Mouse (Mus musculus) kidney, adult 9 months (tissue): ENCODE measurements around the gene Aldh8a1.

Experiments
- DNase-seq: peaks from one replicate; pipeline ENCODE4 v3.0.0; 2022

Aldh8a1 gene

DNA sequence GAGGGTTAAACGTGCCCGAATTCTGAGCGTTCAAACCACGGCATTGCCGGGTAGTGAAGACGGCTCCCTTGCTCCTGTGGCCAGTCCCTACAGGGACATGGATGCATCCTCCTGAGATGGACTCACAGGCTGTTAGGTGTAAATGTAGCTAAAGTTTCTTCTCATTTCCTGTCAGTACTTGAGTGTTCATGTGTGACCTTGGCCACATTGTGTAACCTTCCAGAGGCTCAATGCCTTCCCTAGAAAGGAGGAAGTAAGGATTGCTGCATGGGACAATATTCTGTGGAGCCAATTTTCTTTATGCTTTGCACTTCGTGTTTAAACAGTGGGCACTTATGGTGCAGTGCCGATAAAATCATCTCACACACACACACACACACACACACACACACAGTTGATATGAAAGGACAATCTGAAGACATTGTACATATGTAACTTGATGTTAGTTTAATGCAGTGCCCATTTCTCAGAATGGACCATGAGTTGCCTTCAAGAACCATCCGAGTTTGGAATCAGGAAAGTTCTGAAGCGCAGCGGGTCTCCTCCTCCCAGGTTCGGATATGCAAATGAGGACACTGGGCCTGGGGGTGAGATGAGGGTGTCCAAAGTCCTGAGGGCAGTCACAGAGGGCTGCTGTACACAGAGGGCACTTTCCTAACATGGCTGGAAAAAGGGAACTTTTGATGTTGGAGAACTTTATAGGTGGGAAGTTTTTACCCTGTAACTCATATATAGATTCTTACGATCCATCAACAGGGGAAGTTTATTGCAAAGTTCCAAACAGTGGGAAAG is at the start of gene Aldh8a1:
Gene Aldh8a1, plus strand, starts transcription at position 610 of the 792 bp plus-strand sequence.
- DNase-seq, result peak; percentile 86

DNA sequence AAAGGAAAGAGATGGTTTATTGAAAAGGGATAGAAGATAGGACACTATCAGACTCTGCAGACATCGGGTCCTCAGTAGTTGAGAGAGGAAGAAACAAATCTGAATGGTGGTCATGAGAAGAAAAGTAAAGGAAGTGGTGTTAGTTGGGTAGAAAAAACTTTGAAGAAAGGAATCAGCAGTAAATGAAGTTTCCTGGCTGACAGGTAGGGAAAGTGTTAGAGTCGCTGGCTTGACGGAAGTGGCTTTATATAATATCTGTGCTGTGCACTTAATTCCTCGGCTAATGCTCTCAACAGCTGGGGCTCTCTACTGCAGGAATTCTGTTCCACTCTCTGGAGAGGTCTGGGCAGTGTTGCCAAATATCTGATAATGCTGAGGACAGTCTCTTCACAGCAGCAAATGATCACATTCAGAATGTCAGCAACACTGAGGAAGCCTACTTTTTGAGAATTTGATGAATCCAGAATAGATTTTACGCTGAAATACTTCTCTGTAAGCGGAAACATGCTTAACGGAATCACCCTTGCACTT is 49.4 kb upstream of the Aldh8a1 start:
- no peak for DNase-seq

DNA sequence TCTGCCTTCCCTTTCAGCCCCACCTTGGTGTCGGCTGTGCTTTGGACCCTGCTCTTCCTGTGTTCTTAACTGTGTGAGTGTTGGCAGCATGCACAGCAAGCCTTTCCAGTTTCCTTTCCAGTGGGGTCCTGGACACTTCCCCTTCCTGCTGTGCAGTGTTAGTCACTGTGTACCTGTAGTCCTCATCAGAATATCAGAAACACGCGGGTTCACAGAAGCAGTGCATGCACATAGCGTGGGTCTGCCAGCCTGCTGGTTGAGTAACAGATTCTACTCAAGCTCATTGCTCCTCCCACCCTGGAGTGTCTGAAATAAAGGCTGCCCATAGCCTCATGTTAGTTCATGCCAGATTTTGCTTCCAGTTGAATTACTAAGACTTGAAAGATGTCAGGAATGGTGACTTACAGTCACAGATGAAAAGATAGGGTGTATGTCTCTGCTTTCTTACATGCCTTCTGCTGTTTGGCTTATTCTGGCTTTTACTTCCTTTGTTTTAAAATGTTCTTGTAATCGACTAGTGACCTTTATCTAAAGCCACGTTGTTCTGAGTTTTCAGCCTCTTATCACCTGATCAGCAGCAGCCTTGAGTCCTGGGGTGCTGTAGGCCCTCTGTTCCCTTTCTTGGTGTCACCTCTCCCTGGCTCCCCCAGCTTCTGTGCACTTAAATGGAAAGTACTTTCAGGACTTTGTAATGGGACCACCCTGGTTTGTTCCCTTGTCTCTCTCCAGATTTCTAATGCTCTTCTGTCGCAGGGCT is 42.6 kb upstream of the Aldh8a1 start:
- no peak for DNase-seq

DNA sequence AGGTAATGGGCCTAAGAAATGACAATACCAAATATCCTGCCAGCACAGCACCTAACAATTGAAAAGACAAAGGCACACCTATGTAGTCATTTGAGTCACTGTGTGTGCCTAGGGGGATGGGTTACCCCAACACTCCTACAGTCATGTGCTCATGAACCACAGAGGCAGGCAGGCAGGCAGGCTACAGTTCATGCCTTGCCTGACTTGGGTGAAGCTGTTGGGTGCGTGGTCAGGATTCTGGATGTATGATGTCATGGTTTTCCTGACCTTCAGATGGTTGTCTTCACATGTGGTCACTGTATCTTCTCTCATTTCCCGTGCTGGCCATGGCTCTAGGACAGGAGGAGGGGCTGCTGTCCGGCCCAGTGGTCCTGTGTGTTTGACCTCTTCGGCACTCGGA is 41.6 kb upstream of the Aldh8a1 start:
- no peak for DNase-seq

DNA sequence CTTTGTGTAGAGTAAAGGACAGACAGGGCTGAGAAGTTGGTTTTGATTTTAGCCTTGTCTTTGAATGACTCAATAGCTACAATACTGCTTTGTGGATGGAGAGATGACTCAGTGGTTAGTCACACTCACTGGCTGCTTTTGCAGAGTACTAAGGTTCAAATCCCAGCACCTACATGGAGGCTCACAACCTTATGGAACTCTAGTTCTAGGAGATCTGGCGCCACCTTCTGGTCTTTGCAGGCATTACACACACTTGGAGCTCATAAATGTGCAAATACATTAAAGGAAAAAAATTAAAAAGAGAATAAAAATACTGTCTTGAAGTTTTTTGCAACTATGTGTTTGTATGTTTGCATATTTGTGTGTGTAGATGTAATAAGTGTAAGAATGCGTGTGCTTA is 39.9 kb upstream of the Aldh8a1 start:
- peak; percentile 34 for DNase-seq

DNA sequence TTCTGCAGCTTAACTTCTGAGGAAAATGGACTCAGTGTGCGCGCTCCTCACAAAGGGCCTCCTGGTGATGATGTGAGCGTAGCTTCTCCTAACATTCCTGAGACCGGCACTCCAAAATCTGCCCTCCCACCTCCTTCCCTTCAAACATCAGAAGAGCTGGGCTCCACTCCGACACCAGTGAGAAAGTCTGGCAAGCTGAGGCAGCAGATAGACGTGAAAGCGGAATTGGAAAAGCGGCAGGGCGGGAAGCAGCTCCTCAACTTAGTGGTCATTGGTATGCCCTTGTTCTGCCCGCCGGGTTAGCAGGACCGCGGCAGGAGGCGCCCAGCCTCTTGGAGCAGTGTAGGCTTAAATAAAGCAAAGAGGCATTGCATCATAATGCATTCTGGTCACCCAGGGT is 35.4 kb upstream of the Aldh8a1 start:
- no peak for DNase-seq

DNA sequence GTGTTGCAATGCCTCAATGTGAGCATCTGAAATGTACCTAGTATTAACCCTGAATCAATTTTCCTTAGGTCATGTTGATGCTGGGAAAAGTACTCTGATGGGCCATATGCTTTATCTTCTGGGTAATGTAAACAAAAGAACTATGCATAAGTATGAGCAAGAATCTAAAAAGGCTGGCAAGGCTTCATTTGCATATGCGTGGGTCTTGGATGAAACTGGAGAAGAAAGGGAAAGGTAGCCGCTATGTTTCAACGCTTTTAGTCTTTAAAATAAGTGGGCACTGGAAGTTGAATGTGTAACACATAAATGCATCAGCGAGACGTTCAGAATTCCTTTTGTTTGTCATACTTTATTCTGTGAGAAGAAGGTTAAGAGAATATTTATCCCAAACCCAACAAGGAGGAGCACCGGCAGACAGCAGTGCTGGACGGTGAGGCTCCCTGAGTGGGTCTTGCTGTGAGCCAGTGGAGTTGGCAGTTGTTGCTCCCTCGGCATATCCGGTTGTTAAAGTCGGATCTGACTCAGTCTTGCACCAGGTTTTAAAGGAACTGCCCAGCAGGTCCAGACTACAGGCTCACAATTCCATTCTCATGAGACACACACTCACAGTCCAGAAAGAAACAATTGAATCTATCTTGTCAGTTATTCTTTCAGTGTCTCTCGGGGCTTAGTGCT is 34.6 kb upstream of the Aldh8a1 start:
- DNase-seq, result no peak

DNA sequence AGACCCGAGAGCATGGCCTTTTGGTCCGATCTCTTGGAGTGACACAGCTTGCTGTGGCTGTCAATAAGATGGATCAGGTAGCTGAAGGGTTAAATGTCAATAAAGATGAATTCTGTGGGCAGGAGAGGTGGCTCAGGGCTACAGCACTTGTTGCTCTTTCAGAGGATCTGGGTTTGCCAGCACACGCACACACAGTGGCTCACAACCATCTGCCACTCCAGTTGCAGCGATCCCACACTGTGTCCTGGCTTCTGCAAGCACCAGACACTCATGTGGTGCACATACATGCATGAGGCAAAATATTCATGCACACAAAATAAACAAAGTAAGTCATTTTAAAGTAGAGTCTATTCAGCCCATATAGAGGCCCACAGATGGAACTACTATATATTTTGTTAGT is 29.8 kb upstream of the Aldh8a1 start:
- no peak for DNase-seq

DNA sequence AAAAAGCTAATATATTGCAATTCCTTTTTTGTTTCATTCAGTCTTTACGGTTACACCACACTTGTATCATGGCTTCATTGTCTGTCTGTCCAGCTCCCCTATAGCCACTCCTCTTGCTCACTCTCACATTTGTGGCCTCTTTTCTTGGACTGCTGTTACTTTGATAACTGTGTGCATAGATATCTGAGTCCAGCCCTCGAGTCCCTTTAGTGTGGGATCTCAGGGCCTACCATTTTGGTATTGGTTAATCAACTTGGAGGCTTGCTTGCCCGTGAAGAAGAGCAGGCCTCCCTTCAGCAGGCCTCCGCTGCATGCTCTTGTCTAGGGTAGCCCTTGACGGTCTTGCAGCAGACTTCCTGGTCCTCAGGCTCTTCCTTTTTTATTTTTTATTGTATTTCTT is 27.6 kb upstream of the Aldh8a1 start:
- no peak for DNase-seq

DNA sequence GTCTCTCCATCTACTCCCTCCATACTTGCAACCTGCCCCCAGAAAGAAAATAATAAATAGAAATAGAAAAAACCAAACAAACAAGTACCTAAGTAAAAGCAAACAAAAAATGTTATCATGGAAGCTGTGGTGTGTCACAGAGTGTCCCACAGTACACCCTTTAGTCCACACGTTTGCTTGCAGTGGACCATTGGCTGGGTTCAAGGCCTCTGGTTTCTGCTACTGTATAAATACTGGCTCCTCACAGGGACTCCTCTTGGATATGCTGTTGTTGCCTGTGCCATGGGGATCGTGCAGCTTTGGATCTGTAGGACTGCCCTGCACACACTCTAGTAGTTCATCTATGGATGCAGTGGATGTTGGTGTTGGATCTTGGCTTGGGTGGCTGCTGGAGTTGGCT is 27.1 kb upstream of the Aldh8a1 start:
- no peak for DNase-seq

DNA sequence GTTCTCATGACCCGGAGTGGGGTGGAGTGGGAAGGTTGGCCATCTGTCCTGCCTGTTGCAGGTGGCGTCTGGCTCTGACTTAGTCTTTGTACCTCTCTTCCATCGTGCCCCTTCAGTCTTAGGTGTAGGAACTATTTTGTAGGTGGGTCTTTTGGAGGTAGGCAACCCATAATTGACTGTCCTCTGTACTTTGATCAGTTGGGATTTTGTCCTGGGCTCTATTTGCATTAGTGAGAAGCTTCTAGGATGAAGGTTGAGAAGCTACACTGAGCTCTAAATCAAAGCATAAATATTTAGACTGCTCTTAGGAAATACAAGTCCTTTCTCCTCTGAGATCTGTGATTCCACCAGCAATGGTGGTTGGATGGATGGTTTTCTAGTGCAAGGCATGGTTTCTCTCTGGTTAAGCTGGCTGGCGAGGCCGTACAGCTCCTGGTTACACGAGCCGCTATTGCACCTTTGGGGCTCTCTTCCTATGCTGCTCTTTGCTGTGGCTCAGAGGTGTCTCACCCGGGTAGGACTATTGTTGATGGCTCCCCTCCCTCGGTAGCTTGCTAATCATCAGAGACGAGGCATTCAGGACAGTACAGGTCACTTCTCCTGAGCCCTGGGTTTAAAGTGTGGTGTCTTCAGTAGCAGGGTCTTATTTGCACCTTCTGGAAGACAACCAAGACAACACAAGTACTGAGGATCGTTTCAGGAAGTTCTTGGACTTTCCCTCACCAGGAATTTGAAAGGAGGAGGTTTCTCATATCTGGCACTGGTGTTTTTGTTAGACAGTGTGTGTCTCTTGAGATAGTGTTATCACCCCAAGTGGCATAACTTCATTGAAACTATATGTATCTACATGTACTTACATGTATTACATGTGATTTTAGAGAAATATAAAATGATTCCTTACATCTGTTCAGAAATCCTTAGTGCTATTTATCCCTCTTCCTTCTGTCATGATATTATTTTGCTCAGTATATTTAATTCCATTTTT is 26.3 kb upstream of the Aldh8a1 start:
- no peak for DNase-seq

DNA sequence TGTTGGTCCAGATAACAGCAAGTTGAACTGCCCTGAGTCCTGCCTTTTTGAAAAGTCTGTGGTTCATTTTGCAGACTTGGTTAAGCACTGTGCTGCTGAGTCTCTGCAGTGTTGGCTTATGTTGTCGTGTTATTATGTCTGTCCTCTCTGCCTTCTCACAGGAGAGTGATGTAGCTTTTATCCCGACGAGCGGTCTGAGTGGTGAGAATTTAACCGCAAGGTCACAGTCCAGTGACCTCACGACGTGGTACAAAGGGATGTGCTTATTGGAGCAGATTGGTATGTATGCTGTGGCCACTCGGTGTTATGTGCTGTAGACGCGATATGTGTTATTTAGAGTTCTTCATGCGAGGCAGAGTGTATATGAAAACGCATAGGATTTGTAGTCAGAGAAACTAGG is 25.3 kb upstream of the Aldh8a1 start:
- no peak for DNase-seq

DNA sequence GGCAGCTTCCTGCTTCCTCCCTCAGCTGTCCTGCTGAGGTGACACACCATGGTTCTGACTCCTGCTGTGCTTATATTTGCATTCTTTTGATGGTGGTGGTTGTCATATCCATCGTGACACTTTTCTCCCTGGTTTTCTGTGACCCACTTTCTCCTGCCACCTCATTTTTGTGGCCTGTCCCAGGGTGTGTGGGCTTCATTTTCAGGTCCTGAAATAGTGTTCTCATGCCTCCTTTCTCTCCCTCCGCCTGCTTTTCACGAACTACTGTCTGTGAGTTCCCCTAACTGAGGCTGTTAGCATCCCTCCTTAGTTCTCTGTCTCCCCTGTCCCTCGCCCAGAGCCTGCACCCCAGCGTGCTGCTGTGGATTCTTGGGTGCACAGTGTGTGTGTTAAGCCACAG is 23.2 kb upstream of the Aldh8a1 start:
- no peak for DNase-seq

DNA sequence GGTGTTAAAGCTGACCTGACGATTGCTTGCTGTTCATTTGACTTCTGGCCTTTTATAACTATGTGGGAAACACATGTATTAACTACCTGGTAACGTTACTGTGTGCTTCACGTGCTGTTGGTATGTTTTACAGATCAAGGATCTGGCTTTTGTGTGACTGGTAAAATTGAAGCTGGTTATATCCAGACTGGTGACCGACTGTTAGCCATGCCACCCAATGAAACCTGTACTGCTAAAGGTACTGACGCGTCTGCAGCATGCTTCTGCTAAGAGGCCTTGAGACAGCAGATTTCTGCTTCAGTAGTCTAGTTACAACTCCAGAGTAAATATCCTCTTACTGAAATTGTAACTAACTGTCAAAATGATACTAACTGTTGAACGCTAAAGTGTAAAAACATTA is 22.6 kb upstream of the Aldh8a1 start:
- no peak for DNase-seq

DNA sequence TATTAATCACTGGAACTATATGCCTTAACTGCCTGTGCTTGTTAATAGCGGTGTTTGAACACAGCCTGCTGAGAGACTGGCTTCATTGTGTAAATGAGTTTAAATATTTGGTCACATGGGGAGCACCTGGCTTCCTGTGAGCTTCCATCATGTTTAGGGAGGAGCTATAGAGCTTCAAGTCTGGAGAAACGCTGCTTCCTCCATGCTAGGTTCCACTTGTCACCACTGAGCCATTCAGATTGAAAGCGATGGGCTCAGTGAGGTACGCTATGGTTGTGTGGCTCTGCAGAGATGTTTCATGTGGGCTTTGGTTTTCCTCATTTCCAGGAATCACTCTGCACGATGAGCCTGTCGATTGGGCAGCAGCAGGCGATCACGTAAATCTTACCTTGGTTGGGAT is 19.1 kb upstream of the Aldh8a1 start:
- DNase-seq, result no peak

DNA sequence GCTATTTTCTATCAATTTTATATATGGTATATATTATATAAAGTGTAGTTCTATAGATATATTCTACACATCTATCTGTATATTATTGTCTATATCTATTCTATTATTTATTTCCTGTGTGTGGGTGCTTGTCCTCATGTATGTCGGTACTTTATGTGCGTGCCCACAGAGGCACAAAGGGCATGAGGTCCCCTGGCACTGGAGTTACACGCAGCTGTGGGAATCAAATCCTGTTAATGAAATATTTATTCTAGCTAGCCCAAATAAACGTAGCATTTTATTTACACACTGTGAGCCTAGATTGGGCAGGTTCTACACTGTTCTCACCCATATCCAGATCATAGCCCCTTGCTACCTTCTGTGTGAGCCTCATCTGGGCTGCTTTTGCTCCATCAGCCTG is 18.0 kb upstream of the Aldh8a1 start:
- no peak for DNase-seq

DNA sequence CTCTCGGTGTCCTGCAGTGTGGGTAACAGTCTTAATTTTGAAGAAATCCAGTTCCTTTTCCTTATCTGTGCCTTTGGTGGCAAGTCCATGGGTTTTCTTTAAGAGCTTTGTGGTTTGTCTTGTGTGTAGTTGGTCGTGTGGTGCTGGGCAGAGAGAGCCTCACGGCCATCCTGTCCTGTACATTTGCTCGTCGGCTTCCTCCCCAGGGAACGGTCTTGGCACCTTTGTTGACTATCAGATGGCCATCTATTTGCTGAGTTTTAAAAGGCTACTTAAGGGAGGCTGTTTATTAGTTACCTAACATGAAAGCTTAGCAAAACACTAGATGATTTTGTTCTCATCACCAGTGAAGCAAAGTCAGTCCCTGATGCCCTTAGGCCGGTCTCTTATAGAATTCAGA is 15.2 kb upstream of the Aldh8a1 start:
- no peak for DNase-seq

DNA sequence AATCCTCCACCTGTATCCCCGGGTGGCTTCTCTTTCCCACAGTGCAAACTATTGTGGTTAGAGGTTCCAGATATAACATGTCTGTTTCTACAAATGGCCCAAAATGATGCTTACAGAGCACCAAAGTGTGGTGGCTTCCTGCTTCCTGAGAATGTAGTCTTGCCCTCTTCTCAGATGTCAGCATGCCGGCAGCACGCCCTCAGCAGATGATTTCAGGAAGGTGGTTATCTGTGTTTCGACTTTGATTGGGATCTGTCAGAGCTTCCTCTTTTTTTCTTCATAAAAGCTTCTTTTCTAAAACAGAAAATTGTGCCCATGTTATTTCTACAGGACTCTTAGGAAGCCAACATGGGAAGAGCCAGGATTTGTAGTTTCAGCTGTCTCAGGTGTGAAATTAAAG is 13.8 kb upstream of the Aldh8a1 start:
- DNase-seq, result no peak

DNA sequence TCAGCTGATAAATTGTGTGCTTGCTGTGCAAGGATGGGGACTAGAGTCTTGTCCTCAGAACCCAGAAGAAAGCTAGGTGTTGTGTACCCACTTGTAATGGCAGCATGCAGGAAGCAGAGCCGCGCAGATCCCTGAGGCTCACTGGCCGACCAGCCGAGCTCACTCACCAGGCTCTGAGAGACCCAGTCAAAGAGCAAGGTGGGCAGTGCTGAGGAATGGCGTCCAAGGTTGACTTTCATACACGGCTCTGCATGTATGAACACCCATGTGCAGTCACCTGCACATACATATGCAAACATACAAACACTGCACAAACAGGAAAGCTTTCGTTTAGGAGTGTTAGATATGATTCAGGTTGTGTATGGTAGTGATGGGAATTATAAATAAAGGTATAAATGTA is 12.1 kb upstream of the Aldh8a1 start:
- DNase-seq, result no peak

DNA sequence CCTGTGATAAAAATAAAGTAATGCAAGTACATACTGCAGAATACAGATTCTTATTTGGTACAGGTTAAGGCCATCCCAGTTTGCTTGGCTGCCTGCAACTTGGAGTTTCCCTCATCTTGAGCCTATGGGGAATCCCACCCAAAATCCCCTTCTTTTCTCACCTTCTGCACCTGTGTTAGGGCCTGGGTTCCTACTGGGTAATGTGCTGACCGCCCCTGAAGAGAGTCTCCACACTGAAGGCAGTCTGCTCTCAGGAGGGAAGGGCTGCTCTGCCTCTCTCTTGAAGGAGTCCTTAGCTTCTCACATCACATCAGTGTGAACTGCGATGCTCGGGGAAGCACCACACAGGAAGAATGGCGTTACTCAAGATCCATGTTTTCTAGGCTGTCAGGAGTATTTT is 11.2 kb upstream of the Aldh8a1 start:
- DNase-seq, result no peak

DNA sequence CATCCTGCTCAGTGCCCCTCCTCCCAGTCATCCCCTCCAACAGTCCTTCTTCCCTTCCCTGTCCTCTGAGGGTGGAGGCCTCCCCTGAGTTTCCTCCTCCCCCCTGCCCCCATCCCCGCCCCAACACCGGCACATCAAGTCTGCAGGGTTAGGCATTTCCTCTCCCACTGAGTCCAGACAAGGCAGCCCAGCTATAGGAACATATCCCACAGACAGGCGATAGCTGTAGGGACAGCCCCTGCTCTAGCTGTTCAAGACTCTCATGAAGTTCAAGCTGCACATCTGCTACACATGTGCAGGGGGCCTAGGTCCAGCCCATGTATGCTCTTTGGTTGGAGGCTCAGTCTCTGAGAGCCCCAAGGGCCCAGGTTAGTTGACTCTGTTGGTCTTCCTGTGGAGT is 10.6 kb upstream of the Aldh8a1 start:
- DNase-seq, result no peak

DNA sequence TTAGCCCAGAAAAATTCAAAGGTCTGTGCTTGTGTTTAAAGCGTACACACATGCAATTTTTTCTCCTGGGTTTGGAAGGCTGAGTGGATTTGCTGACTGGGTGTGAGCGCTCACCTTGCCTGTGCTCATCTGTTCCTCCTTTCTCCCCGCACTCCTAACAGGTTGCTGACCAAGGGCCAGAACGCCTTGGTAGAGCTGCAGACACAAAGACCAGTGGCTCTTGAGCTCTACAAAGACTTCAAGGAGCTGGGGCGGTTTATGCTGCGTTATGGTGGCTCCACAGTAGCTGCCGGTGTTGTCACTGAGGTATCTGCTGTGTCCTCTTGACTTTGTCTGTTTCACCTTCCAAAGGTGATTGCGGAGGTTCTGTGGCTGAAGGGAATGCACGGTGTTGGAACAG is 9.6 kb upstream of the Aldh8a1 start:
- DNase-seq, result no peak

DNA sequence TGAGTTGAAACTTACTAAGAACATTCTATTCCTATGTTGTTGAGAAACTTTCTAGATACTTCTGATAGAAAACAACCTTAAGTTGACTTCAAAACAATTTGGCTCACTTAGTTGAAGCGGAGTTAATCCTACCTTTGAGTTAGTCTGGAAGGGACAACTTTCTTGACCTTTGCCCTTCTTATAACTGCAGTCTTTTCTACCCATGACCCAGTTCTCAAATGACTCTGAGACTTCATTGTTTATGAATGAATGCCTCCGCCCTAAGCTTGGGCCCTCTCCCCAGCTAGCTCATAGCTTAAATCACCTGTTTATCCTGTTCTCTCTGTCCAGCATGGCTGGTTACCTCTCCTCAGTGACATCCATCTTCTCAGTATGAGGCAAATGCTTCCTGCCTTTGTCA is 7.5 kb upstream of the Aldh8a1 start:
- peak; percentile 74 for DNase-seq
